Mouse (Mus musculus): Measurements from ENCODE around the gene Cacna2d2. TPM values are rescaled to one million over a fixed set of nuclear protein-coding genes. Genes with fewer than 3 reads are reported as not detected.

The Cacna2d2 gene
- polyA plus RNA-seq, 1 experiment from 2014 or later = 1.8 TPM

DNA sequence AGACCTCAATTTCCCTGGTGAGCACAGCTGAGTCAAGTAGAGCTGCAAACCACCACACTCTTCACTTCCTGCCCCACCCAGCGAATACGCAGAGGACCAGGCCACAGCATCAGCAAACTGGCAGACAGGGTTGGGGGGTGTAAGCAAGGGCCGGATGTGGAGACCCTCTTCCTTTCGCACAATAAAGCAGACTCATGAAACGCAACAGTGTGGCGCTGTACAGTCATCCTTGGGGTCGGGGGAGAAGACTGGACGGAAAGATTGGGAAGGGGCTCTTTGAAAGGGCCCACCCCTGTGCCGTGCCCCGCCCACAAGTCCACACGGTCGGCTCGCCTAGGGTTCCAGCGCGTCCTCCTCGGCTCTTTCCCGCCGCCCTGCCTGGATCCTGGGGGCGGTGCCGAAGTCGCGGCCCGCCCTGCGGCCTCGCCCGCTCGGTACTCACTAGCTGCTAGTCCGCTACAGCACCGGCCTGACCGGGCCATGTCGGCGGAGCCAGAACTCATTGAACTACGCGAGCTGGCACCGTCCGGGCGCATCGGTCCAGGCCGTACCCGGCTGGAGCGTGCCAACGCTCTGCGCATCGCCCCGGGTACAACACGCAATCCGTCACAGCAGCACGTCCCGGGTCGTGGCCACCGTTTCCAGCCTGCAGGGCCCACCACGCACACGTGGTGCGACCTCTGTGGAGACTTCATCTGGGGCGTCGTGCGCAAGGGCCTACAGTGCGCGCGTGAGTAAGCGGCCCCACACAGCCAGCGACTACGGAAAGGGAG, 151.9 kb downstream of the Cacna2d2 start, which contains the start of gene Rassf1:
TSS of gene Rassf1 (plus strand) at position 439 of the 773 bp plus-strand sequence.
- Histone ChIP-seq H3K9ac (ENCODE audit: low read length) (peak within 1 kb of the TSS; percentile 52), H3K36me3 (ENCODE audit: control insufficient read depth, insufficient read depth, low read length) (no peaks in the 10 kb centered on the region), H3K9me3 (ENCODE audit: control insufficient read depth, low read length) (no peaks in the 10 kb centered on the region), H3K4me3 (ENCODE audit: low read depth, low read length) (peak within 1 kb of the TSS; percentile 40), H3K4me2 (ENCODE audit: low read depth) (peak within 1 kb of the TSS; percentile 70), H3K4me1 (ENCODE audit: control insufficient read depth, insufficient read depth, low read length) (peaks cover 39% of the 10 kb centered on the region), H3K27ac (ENCODE audit: low read depth, low read length) (peak within 1 kb of the TSS; percentile 15; the same call in 1 of the 2 replicates), H3K27me3 (ENCODE audit: control insufficient read depth, insufficient read depth, low read length) (peaks cover 30% of the 10 kb centered on the region)
- WGBS = 1% methylated on average over 53 of the region's 63 CpGs
- DNase-seq (ENCODE audit: low spot score) (peak; percentile 67), ATAC-seq (ENCODE audit: insufficient read depth, low FRiP score, low TSS enrichment) (no peak)

DNA sequence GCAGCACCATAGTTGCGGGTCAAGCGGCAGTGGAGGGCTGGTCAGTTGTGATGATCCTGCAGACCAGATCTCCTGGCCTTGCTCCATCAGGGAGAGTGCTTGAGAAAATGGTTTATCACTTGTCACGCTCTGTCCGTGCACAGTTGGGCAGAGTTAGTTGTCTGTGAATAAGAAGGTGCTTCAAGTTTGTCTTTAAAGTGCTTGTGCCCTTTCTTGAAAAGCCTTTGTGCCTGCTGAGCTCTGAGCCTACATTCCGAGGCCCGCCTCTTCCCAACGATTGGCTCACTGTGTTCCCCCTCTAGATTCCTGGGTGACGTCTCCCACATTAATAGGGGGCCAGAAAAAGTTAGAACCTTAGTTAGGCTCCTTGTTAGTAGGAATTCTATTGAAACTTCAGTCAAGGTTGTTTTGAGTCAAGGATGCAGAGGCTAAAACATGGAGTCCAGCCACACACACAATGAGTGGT, 152.5 kb downstream of the Cacna2d2 start:
- Histone ChIP-seq H3K4me1 (ENCODE audit: control insufficient read depth, insufficient read depth, low read length) (peaks cover 37% of the 10 kb centered on the region), H3K27ac (ENCODE audit: low read depth, low read length) (peak overlapping the region; percentile 15; the same call in 1 of the 2 replicates), H3K9ac (ENCODE audit: low read length) (peak overlapping the region; percentile 52), H3K9me3 (ENCODE audit: control insufficient read depth, low read length) (no peaks in the 10 kb centered on the region), H3K27me3 (ENCODE audit: control insufficient read depth, insufficient read depth, low read length) (peaks cover 30% of the 10 kb centered on the region), H3K4me3 (ENCODE audit: low read depth, low read length) (peak overlapping the region; percentile 40), H3K36me3 (ENCODE audit: control insufficient read depth, insufficient read depth, low read length) (no peaks in the 10 kb centered on the region), H3K4me2 (ENCODE audit: low read depth) (peak overlapping the region; percentile 70)
- no peak for ATAC-seq (ENCODE audit: insufficient read depth, low FRiP score, low TSS enrichment)
- no peak for DNase-seq (ENCODE audit: low spot score)
- 10% methylated on average over 8 of the region's 8 CpGs for WGBS

DNA sequence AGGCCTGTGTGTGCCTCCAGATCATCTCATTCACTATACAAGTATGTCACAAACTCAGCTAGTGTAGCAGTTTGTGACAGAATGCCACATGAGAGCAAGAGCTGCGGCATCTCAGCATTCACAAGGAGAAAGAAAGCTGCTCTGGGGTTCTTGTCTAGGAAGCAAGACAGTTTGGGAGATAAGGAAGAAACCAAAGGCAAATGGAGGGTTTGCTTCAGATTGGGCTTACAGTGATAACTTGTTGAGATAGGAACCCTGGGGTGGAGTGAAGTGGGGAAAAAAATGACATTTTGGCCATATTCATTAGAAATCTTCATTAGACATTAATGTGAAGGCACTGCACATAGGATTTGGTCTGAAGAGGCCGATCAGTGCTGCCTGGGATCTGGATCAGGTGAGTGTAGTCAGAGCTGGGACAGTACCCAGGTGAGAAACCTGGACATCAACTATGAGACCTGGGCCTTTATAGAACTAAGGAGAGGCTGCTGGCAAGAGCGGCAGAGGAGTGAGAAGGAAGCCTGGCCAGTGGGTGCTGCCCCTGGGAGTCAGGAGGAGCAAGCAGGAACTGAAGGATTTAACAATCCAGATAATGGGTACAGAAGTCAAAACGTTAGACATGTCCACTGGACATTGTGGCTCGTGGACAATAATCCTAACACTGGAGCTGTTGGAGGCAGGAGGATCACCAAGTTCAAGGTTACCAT, 153.4 kb downstream of the Cacna2d2 start:
- peaks cover 31% of the 10 kb centered on the region for H3K4me1 ChIP-seq (ENCODE audit: control insufficient read depth, insufficient read depth, low read length)
- no peak overlapping the region for H3K27ac ChIP-seq (ENCODE audit: low read depth, low read length)
- no peaks in the 10 kb centered on the region for H3K9me3 ChIP-seq (ENCODE audit: control insufficient read depth, low read length)
- ATAC-seq (ENCODE audit: insufficient read depth, low FRiP score, low TSS enrichment) (no peak), DNase-seq (ENCODE audit: low spot score) (no peak)
- peaks cover 5% of the 10 kb centered on the region for H3K36me3 ChIP-seq (ENCODE audit: control insufficient read depth, insufficient read depth, low read length)
- no peak overlapping the region for H3K9ac ChIP-seq (ENCODE audit: low read length)
- H3K27me3 ChIP-seq (ENCODE audit: control insufficient read depth, insufficient read depth, low read length) = peaks cover 30% of the 10 kb centered on the region
- H3K4me3 ChIP-seq (ENCODE audit: low read depth, low read length) = no peak overlapping the region
- H3K4me2 ChIP-seq (ENCODE audit: low read depth) = no peak overlapping the region; the same call in 1 of the 2 replicates
- WGBS = 77% methylated on average over 5 of the region's 5 CpGs

DNA sequence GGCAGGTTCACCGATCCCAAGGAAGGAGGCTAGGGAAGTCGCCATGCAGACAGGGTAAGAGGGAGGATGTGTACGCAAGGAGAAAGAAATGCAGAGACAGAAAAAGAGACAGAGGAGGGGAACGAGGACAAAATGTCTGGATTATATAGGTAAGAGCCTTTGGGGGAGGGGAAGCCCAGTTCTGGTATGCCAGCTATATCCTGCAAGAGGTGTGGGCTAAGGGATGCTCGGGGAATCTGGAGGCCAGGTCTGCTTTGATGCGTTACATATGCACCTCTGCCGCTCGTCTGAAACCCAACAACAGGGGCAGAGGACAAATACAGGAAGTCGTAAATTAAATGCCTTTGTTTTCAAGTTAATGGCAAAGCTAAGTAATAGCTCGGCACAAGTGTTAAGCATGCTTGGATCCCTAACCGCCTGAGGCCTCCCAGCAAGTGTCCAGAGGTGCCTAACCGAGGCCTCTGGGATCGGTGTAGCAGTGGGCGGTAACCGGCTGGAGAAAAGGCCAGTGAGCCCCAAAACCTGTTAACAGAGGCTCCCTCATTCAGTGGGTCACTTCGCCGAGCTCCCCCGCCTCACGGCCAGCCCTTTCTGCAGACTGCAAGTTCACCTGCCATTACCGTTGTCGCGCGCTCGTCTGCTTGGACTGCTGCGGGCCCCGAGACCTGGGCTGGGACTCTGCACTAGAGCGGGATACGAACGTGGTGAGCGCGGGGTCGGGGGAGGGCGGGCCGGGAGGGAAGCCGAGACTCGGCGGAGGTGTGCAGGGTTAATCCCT, 154.3 kb downstream of the Cacna2d2 start:
- peaks cover 9% of the 10 kb centered on the region for H3K36me3 ChIP-seq (ENCODE audit: control insufficient read depth, insufficient read depth, low read length)
- WGBS = 4% methylated on average over 36 of the region's 37 CpGs
- peak overlapping the region; percentile 80 for H3K4me3 ChIP-seq (ENCODE audit: low read depth, low read length)
- H3K9ac ChIP-seq (ENCODE audit: low read length) = peak overlapping the region; percentile 62
- H3K4me1 ChIP-seq (ENCODE audit: control insufficient read depth, insufficient read depth, low read length) = peaks cover 31% of the 10 kb centered on the region
- H3K27me3 ChIP-seq (ENCODE audit: control insufficient read depth, insufficient read depth, low read length) = peaks cover 30% of the 10 kb centered on the region
- no peaks in the 10 kb centered on the region for H3K9me3 ChIP-seq (ENCODE audit: control insufficient read depth, low read length)
- no peak for DNase-seq (ENCODE audit: low spot score)
- peak; percentile 69 for ATAC-seq (ENCODE audit: insufficient read depth, low FRiP score, low TSS enrichment)
- peak overlapping the region; percentile 77 for H3K27ac ChIP-seq (ENCODE audit: low read depth, low read length)
- H3K4me2 ChIP-seq (ENCODE audit: low read depth) = peak overlapping the region; percentile 92

DNA sequence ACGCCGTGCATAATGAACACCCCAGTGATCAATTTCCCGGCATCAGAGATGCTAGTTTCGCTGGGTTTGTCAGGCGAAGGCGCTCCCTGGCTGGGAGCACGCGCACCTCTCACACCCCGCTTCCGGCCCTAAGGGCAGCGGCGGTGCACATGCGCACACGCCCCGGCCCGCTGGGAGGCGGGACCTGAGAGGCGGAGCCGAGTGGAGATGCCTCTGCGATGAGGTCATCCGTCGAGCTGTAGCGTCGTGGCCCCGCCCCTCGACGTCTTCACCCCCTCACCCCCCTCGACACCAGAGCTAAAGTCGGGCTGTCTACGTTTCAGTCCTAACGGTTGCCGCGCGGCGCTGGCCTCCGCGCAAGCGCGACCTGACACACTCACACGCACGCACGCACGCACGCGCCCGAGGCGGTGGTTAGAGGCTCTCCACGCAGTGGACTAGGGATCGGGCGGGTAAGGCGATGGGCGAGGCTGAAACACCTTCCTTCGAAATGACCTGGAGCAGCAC, 155.0 kb downstream of the Cacna2d2 start:
- Histone ChIP-seq H3K27me3 (ENCODE audit: control insufficient read depth, insufficient read depth, low read length) (peaks cover 30% of the 10 kb centered on the region), H3K4me2 (ENCODE audit: low read depth) (peak overlapping the region; percentile 92), H3K9ac (ENCODE audit: low read length) (peak overlapping the region; percentile 82), H3K9me3 (ENCODE audit: control insufficient read depth, low read length) (no peaks in the 10 kb centered on the region), H3K4me3 (ENCODE audit: low read depth, low read length) (peak overlapping the region; percentile 80), H3K4me1 (ENCODE audit: control insufficient read depth, insufficient read depth, low read length) (peaks cover 31% of the 10 kb centered on the region), H3K36me3 (ENCODE audit: control insufficient read depth, insufficient read depth, low read length) (peaks cover 13% of the 10 kb centered on the region), H3K27ac (ENCODE audit: low read depth, low read length) (peak overlapping the region; percentile 88)
- ATAC-seq (ENCODE audit: insufficient read depth, low FRiP score, low TSS enrichment) = peak; percentile 89
- under 1% methylated on average over 53 of the region's 53 CpGs for WGBS
- DNase-seq (ENCODE audit: low spot score) = peak; percentile 100

DNA sequence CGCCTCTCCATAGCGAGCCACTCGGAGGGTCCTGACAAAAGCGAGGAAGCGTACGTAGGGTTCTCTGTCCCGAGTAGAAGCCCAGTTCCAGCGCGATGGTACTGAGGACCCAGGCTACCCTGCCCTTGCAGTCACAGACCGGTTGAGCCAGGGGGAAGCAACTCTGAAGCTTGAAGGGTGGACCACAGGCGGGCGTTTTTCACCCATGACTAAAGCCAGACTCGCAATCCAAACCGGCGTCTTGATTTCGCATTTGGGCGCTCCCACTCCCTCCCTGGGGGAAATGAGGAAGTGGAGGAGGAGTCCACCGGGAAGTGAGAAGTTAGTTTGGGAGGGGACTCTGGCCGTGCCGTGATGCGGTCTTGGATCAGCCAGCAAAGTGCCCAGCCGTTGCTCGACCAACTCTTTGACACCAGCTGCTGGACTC, 155.6 kb downstream of the Cacna2d2 start:
- H3K9ac ChIP-seq (ENCODE audit: low read length) = peak overlapping the region; percentile 82
- peak overlapping the region; percentile 92 for H3K4me2 ChIP-seq (ENCODE audit: low read depth)
- H3K4me3 ChIP-seq (ENCODE audit: low read depth, low read length) = peak overlapping the region; percentile 80
- H3K27me3 ChIP-seq (ENCODE audit: control insufficient read depth, insufficient read depth, low read length) = peaks cover 26% of the 10 kb centered on the region
- ATAC-seq (ENCODE audit: insufficient read depth, low FRiP score, low TSS enrichment) (peak; percentile 35; the same call in 1 of the 2 replicates), DNase-seq (ENCODE audit: low spot score) (peak; percentile 50)
- peak overlapping the region; percentile 88 for H3K27ac ChIP-seq (ENCODE audit: low read depth, low read length)
- under 1% methylated on average over 23 of the region's 23 CpGs for WGBS
- H3K9me3 ChIP-seq (ENCODE audit: control insufficient read depth, low read length) = no peaks in the 10 kb centered on the region
- H3K4me1 ChIP-seq (ENCODE audit: control insufficient read depth, insufficient read depth, low read length) = peaks cover 31% of the 10 kb centered on the region
- peaks cover 15% of the 10 kb centered on the region for H3K36me3 ChIP-seq (ENCODE audit: control insufficient read depth, insufficient read depth, low read length)

DNA sequence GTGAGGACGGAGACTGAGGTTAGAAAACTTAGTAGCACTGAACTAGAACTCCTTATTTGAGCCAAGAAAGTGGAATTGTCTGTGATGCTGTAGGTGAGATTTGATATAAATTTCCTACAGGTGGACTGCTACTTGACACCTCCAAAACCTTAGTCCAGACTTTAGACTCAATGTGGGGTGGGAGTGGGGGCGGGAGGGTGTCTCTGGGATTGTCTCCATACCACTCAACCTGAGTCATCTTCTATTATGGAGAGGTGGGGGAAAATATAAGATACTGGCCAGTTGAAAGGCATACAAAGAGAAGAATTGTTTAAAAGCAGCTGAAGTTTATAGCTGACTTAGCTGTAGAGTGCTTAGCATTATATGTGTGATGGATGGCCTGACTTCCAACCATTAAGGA, 156.3 kb downstream of the Cacna2d2 start:
- no peak overlapping the region for H3K27ac ChIP-seq (ENCODE audit: low read depth, low read length)
- WGBS = 56% methylated on average over 2 of the region's 2 CpGs
- H3K9ac ChIP-seq (ENCODE audit: low read length) = peak overlapping the region; percentile 82
- peak overlapping the region; percentile 92 for H3K4me2 ChIP-seq (ENCODE audit: low read depth)
- peak overlapping the region; percentile 80 for H3K4me3 ChIP-seq (ENCODE audit: low read depth, low read length)
- no peak for DNase-seq (ENCODE audit: low spot score)
- H3K9me3 ChIP-seq (ENCODE audit: control insufficient read depth, low read length) = no peaks in the 10 kb centered on the region
- ATAC-seq (ENCODE audit: insufficient read depth, low FRiP score, low TSS enrichment) = no peak
- peaks cover 15% of the 10 kb centered on the region for H3K36me3 ChIP-seq (ENCODE audit: control insufficient read depth, insufficient read depth, low read length)
- H3K4me1 ChIP-seq (ENCODE audit: control insufficient read depth, insufficient read depth, low read length) = peaks cover 31% of the 10 kb centered on the region
- peaks cover 19% of the 10 kb centered on the region for H3K27me3 ChIP-seq (ENCODE audit: control insufficient read depth, insufficient read depth, low read length)

DNA sequence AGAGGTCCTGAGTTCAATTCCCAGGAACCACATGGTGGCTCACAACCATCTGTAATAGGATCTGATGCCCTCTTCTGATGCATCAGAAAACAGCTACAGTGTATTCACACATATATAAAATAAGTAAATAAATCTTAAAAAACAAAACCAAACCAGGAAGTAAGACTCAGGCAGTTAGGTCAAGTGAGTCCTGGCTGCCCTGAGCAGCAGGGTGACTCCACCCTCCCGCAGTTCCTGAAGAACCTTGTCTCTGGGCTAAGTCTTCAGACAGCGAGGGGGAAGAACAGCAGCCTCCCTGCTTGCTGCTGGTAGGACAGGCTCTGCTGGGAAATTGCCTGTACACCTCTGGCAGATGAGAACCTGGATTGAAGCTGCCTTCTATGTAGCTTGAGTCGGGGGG, 156.9 kb downstream of the Cacna2d2 start:
- 81% methylated on average over 3 of the region's 3 CpGs for WGBS
- Histone ChIP-seq H3K9ac (ENCODE audit: low read length) (no peak overlapping the region), H3K4me3 (ENCODE audit: low read depth, low read length) (peak overlapping the region; percentile 2; the same call in 1 of the 2 replicates), H3K9me3 (ENCODE audit: control insufficient read depth, low read length) (no peaks in the 10 kb centered on the region), H3K27me3 (ENCODE audit: control insufficient read depth, insufficient read depth, low read length) (peaks cover 13% of the 10 kb centered on the region), H3K36me3 (ENCODE audit: control insufficient read depth, insufficient read depth, low read length) (peaks cover 22% of the 10 kb centered on the region), H3K27ac (ENCODE audit: low read depth, low read length) (no peak overlapping the region), H3K4me1 (ENCODE audit: control insufficient read depth, insufficient read depth, low read length) (peaks cover 27% of the 10 kb centered on the region), H3K4me2 (ENCODE audit: low read depth) (peak overlapping the region; percentile 92; the same call in 1 of the 2 replicates)
- DNase-seq (ENCODE audit: low spot score) (no peak), ATAC-seq (ENCODE audit: insufficient read depth, low FRiP score, low TSS enrichment) (no peak)

Measured in neural tube, embryonic 11.5 days (tissue).